Mouse (Mus musculus) heart, embryonic 15.5 days (tissue): ENCODE measurements around the gene Olfr15. TPM values are rescaled to one million over a fixed set of nuclear protein-coding genes. Genes with fewer than 3 reads are reported as not detected.
"Not testable (repeated sequence)": the region's sequence is repeated elsewhere in the genome, so short reads cannot be mapped to it uniquely, and the experiment has no call there.

Experiments used
- ATAC-seq: fragments of 200-750 bp; cut with Nextera tagmentation; replicated peaks from 2 replicates; pipeline ENCODE4 v1.8.0; 2017; ENCODE audit warnings: low read depth, moderate TSS enrichment; ENCODE audit not compliant: insufficient number of reproducible peaks, insufficient read depth, low FRiP score
- H3K27ac ChIP-seq: fragments of 300-500 bp; sonication (generic); 2 replicates; pipeline ENCODE4 v1.5.1; 2015; ENCODE audit warnings: mild to moderate bottlenecking, inconsistent platforms
- H3K27me3 ChIP-seq: fragments of 300-500 bp; sonication (generic); 2 replicates; pipeline ENCODE4 v1.6.1; 2015; ENCODE audit warnings: inconsistent platforms
- H3K36me3 ChIP-seq: fragments of 300-500 bp; sonication (generic); 2 replicates; pipeline ENCODE4 v1.6.1; 2015; ENCODE audit warnings: mild to moderate bottlenecking, inconsistent platforms
- H3K4me1 ChIP-seq: fragments of 300-500 bp; sonication (generic); replicated peaks from 2 replicates; pipeline ENCODE4 v1.6.1; 2015; ENCODE audit warnings: inconsistent platforms
- H3K4me2 ChIP-seq: fragments of 300-500 bp; sonication (generic); 2 replicates; pipeline ENCODE4 v1.6.1; 2015; ENCODE audit warnings: inconsistent platforms, mild to moderate bottlenecking, moderate library complexity
- H3K4me3 ChIP-seq: fragments of 300-500 bp; sonication (generic); 2 replicates; pipeline ENCODE4 v1.5.1; 2015; ENCODE audit warnings: mild to moderate bottlenecking, inconsistent platforms
- H3K9ac ChIP-seq: fragments of 300-500 bp; sonication (generic); 2 replicates; pipeline ENCODE4 v1.6.1; 2015; ENCODE audit warnings: mild to moderate bottlenecking, inconsistent platforms
- H3K9me3 ChIP-seq: fragments of 300-500 bp; sonication (generic); replicated peaks from 2 replicates; pipeline ENCODE4 v1.6.1; 2016; ENCODE audit warnings: inconsistent platforms
- WGBS: fragments of 180-500 bp; shearing (Covaris S2); methylation state at CpG from one replicate; pipeline ENCODE4 v1.1.7; 2015; ENCODE audit warnings: mixed read lengths; 5-methylcytosine and 5-hydroxymethylcytosine counted together
- polyA plus RNA-seq: library from polyadenylated mRNA; unstranded; fragments of >200 nt; fragmentation: Nextera tagmentation; extraction: Ambion mirVana; gene quantifications from 2 replicates; pipeline ENCODE4 v1.2.1, GENCODE M21; 2015

Gene Olfr15
- polyA plus RNA-seq, 1 experiment from 2014 or later: not detected

GRCm38 (mm10) chr16:3846711-3847518, 16.2 kb downstream of the Olfr15 start, which contains the start of gene Zfp174:
TSS of gene Zfp174 (plus strand) at chr16:3847268.
- Histone ChIP-seq H3K4me2 (peak within 1 kb of the TSS; percentile 68), H3K4me3 (peak within 1 kb of the TSS; percentile 81), H3K4me1 (peaks cover 8% of the 10 kb centered on the region), H3K27ac (peak within 1 kb of the TSS; percentile 56), H3K27me3 (no peaks in the 10 kb centered on the region), H3K9ac (peak within 1 kb of the TSS; percentile 78), H3K9me3 (no peaks in the 10 kb centered on the region), H3K36me3 (no peaks in the 10 kb centered on the region)
- ATAC-seq: peak; percentile 100
- WGBS: 2% methylated on average over 38 of the region's 38 CpGs

GRCm38 (mm10) chr16:3847871-3848270, 17.2 kb downstream of the Olfr15 start:
- Histone ChIP-seq H3K36me3 (no peaks in the 10 kb centered on the region), H3K27ac (no peak overlapping the region), H3K4me2 (peak overlapping the region; percentile 68), H3K4me3 (peak overlapping the region; percentile 81), H3K9me3 (no peaks in the 10 kb centered on the region), H3K9ac (peak overlapping the region; percentile 78; the same call in 1 of the 2 replicates), H3K27me3 (no peaks in the 10 kb centered on the region), H3K4me1 (peaks cover 8% of the 10 kb centered on the region)
- ATAC-seq: no peak
- WGBS: 65% methylated on average over 4 of the region's 4 CpGs

- Histone ChIP-seq H3K36me3 (no peaks in the 10 kb centered on the region), H3K9me3 (no peaks in the 10 kb centered on the region), H3K9ac (no peak overlapping the region), H3K27me3 (no peaks in the 10 kb centered on the region), H3K4me1 (peaks cover 8% of the 10 kb centered on the region), H3K4me2 (no peak overlapping the region), H3K4me3 (no peak overlapping the region), H3K27ac (no peak overlapping the region)
- ATAC-seq: no peak
- 71% methylated on average over 3 of the region's 3 CpGs for WGBS
Observed at GRCm38 (mm10) chr16:3848416-3848815, 17.7 kb downstream of the Olfr15 start.

GRCm38 (mm10) chr16:3851301-3851700, 20.6 kb downstream of the Olfr15 start:
- WGBS: 89% methylated on average over 13 of the region's 13 CpGs
- not testable (repeated sequence) for ATAC-seq, H3K36me3 ChIP-seq, H3K27me3 ChIP-seq, H3K9ac ChIP-seq, H3K4me2 ChIP-seq, H3K9me3 ChIP-seq, H3K4me3 ChIP-seq, H3K27ac ChIP-seq, H3K4me1 ChIP-seq

- H3K4me1 ChIP-seq: peaks cover 5% of the 10 kb centered on the region
- no peaks in the 10 kb centered on the region for H3K9me3 ChIP-seq
- no peak overlapping the region for H3K4me3 ChIP-seq
- H3K27me3 ChIP-seq: no peaks in the 10 kb centered on the region
- no peak overlapping the region for H3K4me2 ChIP-seq
- no peak overlapping the region for H3K9ac ChIP-seq
- H3K36me3 ChIP-seq: no peaks in the 10 kb centered on the region
- no peak overlapping the region for H3K27ac ChIP-seq
- 31% methylated on average over 12 of the region's 12 CpGs for WGBS
- no peak for ATAC-seq
Observed at GRCm38 (mm10) chr16:3852586-3852985, 21.9 kb downstream of the Olfr15 start.

- no peaks in the 10 kb centered on the region for H3K4me1 ChIP-seq
- 64% methylated on average over 11 of the region's 11 CpGs for WGBS
- H3K9ac ChIP-seq: no peak overlapping the region
- no peaks in the 10 kb centered on the region for H3K36me3 ChIP-seq
- no peak overlapping the region for H3K4me2 ChIP-seq
- H3K9me3 ChIP-seq: no peaks in the 10 kb centered on the region
- no peak overlapping the region for H3K4me3 ChIP-seq
- H3K27ac ChIP-seq: no peak overlapping the region
- ATAC-seq: no peak
- no peaks in the 10 kb centered on the region for H3K27me3 ChIP-seq
Observed at GRCm38 (mm10) chr16:3854437-3855182, 23.9 kb downstream of the Olfr15 start.

GRCm38 (mm10) chr16:3855776-3856175, 25.1 kb downstream of the Olfr15 start:
- no peak overlapping the region for H3K4me3 ChIP-seq
- no peak overlapping the region for H3K4me2 ChIP-seq
- no peaks in the 10 kb centered on the region for H3K27me3 ChIP-seq
- H3K9ac ChIP-seq: no peak overlapping the region
- H3K36me3 ChIP-seq: no peaks in the 10 kb centered on the region; the same call in 1 of the 2 replicates
- 75% methylated on average over 1 of the region's 1 CpGs for WGBS
- no peak for ATAC-seq
- H3K4me1 ChIP-seq: no peaks in the 10 kb centered on the region
- no peak overlapping the region for H3K27ac ChIP-seq
- no peaks in the 10 kb centered on the region for H3K9me3 ChIP-seq

- H3K27ac ChIP-seq: no peak overlapping the region
- H3K9ac ChIP-seq: no peak overlapping the region
- H3K9me3 ChIP-seq: no peaks in the 10 kb centered on the region
- no peaks in the 10 kb centered on the region for H3K27me3 ChIP-seq
- no peak overlapping the region for H3K4me3 ChIP-seq
- ATAC-seq: no peak
- H3K4me1 ChIP-seq: no peaks in the 10 kb centered on the region
- WGBS: 85% methylated on average over 4 of the region's 4 CpGs
- H3K36me3 ChIP-seq: peaks cover 11% of the 10 kb centered on the region
- no peak overlapping the region for H3K4me2 ChIP-seq
Observed at GRCm38 (mm10) chr16:3859254-3859653, 28.6 kb downstream of the Olfr15 start.

GRCm38 (mm10) chr16:3871815-3872214, 41.1 kb downstream of the Olfr15 start:
- no peak for ATAC-seq
- Histone ChIP-seq H3K4me3 (peak overlapping the region; percentile 59), H3K36me3 (peaks cover 11% of the 10 kb centered on the region), H3K4me2 (peak overlapping the region; percentile 86), H3K9ac (peak overlapping the region; percentile 60), H3K4me1 (peaks cover 15% of the 10 kb centered on the region), H3K9me3 (no peaks in the 10 kb centered on the region), H3K27me3 (no peaks in the 10 kb centered on the region), H3K27ac (peak overlapping the region; percentile 63)
- WGBS: 3% methylated on average over 16 of the region's 16 CpGs

GRCm38 (mm10) chr16:3872216-3873047, 41.8 kb downstream of the Olfr15 start, which contains the start of gene Naa60:
TSS of gene Naa60 (plus strand) at chr16:3872375.
- no peaks in the 10 kb centered on the region for H3K27me3 ChIP-seq
- peak within 1 kb of the TSS; percentile 59 for H3K4me3 ChIP-seq
- no peaks in the 10 kb centered on the region for H3K9me3 ChIP-seq
- peak within 1 kb of the TSS; percentile 86 for H3K4me2 ChIP-seq
- H3K9ac ChIP-seq: peak within 1 kb of the TSS; percentile 60
- peaks cover 15% of the 10 kb centered on the region for H3K4me1 ChIP-seq
- WGBS: 4% methylated on average over 47 of the region's 47 CpGs
- H3K27ac ChIP-seq: peak within 1 kb of the TSS; percentile 63
- ATAC-seq: peak; percentile 99
- H3K36me3 ChIP-seq: peaks cover 11% of the 10 kb centered on the region

- no peak overlapping the region for H3K4me3 ChIP-seq
- no peaks in the 10 kb centered on the region for H3K27me3 ChIP-seq
- H3K4me2 ChIP-seq: no peak overlapping the region
- peaks cover 12% of the 10 kb centered on the region for H3K4me1 ChIP-seq
- no peak overlapping the region for H3K27ac ChIP-seq
- H3K9ac ChIP-seq: no peak overlapping the region
- WGBS: 95% methylated on average over 4 of the region's 4 CpGs
- H3K36me3 ChIP-seq: peaks cover 4% of the 10 kb centered on the region; the same call in 1 of the 2 replicates
- ATAC-seq: no peak
- H3K9me3 ChIP-seq: no peaks in the 10 kb centered on the region
Observed at GRCm38 (mm10) chr16:3876346-3876745, 45.7 kb downstream of the Olfr15 start.
